Mouse (Mus musculus) heart, postnatal 36 days (tissue): Measurements from ENCODE around the gene Usp54. TPM values are rescaled to one million over a fixed set of nuclear protein-coding genes. Genes with fewer than 3 reads are reported as not detected.

ENCODE experiments used
- DNase-seq, 2 experiments: peaks; one replicate each; pipeline ENCODE4 v3.0.0; 2021 to 2022
- intact Hi-C: fragments of 180-260 bp; cut with DNase I; formaldehyde crosslinking; loops from one replicate; pipeline ENCODE4 v1.15.1; 2025
- microRNA-seq, 2 experiments: library from miRNA; unstranded; fragments of <30 nt; microRNA quantifications; one replicate each; pipeline ENCODE4 v1.2.0; 2021; ENCODE audit warnings: borderline number of aligned reads in 2 of 2
- total RNA-seq, 2 experiments: library from RNA; stranded (reverse); gene quantifications; 2 replicates each; pipeline ENCODE4 v1.2.3; 2021

Usp54 gene
- total RNA-seq, 2 experiments from 2014 or later: 20.9 to 21.1 TPM

- no peak for DNase-seq
- intact Hi-C loops: no loop called here
Measured at GRCm38 (mm10) chr14:20544467-20545411, 96.1 kb downstream of the Usp54 start.

- no peak for DNase-seq
- intact Hi-C loops: no loop called here
Measured at GRCm38 (mm10) chr14:20529643-20530042, 111.2 kb downstream of the Usp54 start.

DNA sequence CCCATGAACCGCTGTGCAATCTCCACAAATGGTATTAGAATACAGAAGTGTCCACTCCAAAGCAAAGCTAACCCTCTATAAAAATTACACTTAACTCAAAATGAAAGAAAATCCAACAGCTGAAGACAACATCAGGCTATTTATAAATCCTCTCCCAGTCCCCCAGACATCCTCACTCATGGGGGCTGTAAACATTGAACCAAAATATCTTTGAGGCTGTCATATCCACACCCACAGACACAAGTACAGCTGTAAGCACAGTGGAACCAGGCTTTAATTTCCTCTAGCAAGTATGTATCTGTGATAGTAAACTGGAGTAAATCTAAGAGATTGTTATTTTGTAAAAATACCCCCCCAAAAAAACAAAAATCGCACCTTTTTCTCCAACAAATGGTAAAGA lies 120.7 kb downstream of the Usp54 start:
- intact Hi-C loops: no loop called here
- no peak for DNase-seq

DNA sequence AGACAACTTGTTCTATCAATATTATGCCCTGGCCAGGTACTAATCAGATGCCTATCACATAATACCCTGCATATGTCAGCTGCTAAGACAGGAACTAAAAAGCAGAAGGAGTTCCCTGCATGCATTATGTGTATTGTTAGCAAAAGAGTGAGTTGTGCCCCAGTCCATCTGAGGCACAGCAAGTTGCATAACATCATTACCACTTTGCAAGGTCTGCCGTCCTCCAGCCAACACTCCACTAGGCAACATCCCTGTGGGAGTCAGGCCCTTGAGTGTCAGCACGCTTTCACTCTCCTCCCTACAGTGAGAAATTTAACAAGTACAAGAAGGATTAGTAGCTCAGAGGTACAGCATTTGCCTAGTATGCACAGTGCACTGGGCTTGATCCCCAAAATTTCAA lies 132.4 kb downstream of the Usp54 start:
- DNase-seq: no peak
- intact Hi-C loops: no loop called here

GRCm38 (mm10) chr14:20502966-20503365 lies 137.9 kb downstream of the Usp54 start:
- DNase-seq: no peak
- intact Hi-C loops: no loop called here

DNA sequence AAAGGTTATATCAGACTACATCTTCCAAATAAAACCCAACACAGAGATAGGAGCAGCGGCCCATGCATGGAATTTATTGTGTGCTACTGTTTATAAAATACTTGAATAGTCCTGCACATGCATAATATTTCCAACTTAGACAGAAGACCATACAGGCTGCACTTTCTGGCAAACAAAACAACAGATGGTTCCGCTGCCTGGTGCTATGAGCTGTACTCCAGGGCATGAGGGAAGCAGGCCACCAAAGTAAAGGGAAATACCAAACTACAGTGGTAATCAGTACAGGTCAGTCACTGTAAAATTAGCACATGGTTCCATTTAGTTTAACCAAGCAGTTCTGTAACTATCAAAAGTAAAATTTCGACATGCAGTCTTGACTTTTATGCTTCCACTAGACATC lies 140.9 kb downstream of the Usp54 start:
- intact Hi-C loops: no loop called here
- DNase-seq: no peak

Small RNAs within 50 kb of the gene (microRNA-seq; reads per million reads assigned to microRNA genes)
- 0.67 to 1.4 reads per million in 2 experiments for gene Mir6946

Other genes with a start within 250 kb of the Usp54 start
- gene Mrps16, start 247.4 kb downstream of the Usp54 start, total RNA-seq: 10 to 100 TPM; 64.9 to 71.7 TPM
- not detected for gene Cfap70, start 188.8 kb downstream of the Usp54 start, total RNA-seq
- 10 to 100 TPM; 52.3 to 55.4 TPM for gene Anxa7, start 160.9 kb downstream of the Usp54 start, total RNA-seq
- gene Mss51, start 144.2 kb downstream of the Usp54 start, total RNA-seq: under 1 TPM; 0.41 to 0.58 TPM
- 10 to 100 TPM; 64.4 to 65.0 TPM for gene Ppp3cb, start 94.5 kb downstream of the Usp54 start, total RNA-seq
- gene Myoz1, start 15.5 kb upstream of the Usp54 start, total RNA-seq: under 1 TPM; 0.92 to 1.00 TPM
- gene Synpo2l, start 27.3 kb upstream of the Usp54 start, total RNA-seq: 100 to 1,000 TPM; 111 to 118 TPM
- gene Sec24c, start 33.2 kb upstream of the Usp54 start, total RNA-seq: 100 to 1,000 TPM in 1 of 2 experiments, 10 to 100 TPM in 1; 97.8 to 104 TPM
- gene Fut11, start 53.9 kb upstream of the Usp54 start, total RNA-seq: 1 to 10 TPM; 6.6 to 7.1 TPM
- 100 to 1,000 TPM; 120 to 123 TPM for gene Chchd1, start 61.9 kb upstream of the Usp54 start, total RNA-seq
- gene Zswim8, start 66.5 kb upstream of the Usp54 start, total RNA-seq: 10 to 100 TPM; 45.4 to 47.8 TPM
- gene Ndst2, start 93.5 kb upstream of the Usp54 start, total RNA-seq: 10 to 100 TPM; 10.6 to 10.8 TPM
- gene Camk2g, start 153.0 kb upstream of the Usp54 start, total RNA-seq: 10 to 100 TPM; 51.4 to 52.8 TPM
- 1 to 10 TPM; 6.1 to 6.2 TPM for gene Plau, start 195.6 kb upstream of the Usp54 start, total RNA-seq